Mouse (Mus musculus) CD4-positive naive resting alpha-beta T cell, adult 57 days (primary cell): Measurements from ENCODE around the gene Zcchc10. TPM values are rescaled to one million over a fixed set of nuclear protein-coding genes. Genes with fewer than 3 reads are reported as not detected.

ENCODE experiments used
- total RNA-seq: library from RNA; stranded (reverse); gene quantifications from one replicate; pipeline ENCODE4 v1.2.4, GENCODE M21; 2023

Gene Zcchc10
- 22.1 TPM for total RNA-seq

DNA sequence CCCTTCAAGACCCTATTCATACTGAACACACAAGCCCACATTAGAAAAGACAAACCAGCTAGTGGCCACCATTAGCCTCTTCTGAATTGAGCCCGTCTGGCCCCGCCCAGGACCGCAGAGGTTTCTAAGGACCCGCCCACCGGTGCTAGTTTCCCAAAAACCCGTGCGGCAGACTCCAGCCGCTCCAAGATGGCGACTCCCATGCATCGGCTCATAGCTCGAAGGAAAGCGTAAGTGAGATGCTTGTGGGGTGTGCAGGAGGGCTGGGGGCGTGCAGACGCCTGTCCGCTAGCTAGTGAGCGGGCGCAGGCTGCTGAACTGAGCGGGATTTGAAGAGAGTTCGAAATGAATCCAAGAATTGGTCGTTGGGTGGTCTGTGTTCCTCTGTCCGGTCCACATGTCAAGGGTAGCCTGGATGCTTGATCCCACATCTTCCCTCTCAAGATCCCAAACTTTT, at the start of gene Zcchc10:
Gene Zcchc10 (plus strand): TSS at position 168 of the 457 bp plus-strand sequence.

GRCm38 (mm10) chr11:53300330-53301166, 23.9 kb upstream of the Zcchc10 start, which contains the start of gene Hspa4:
Gene Hspa4 (minus strand): TSS chr11:53300457.

GRCm38 (mm10) chr11:53350291-53351223, 26.1 kb downstream of the Zcchc10 start, which contains the start of gene Aff4:
Gene Aff4 (plus strand): TSS chr11:53350833.

Other genes starting within 250 kb of the Zcchc10 start
- gene Hspa4, start 24.2 kb upstream of the Zcchc10 start, total RNA-seq: 105 TPM
- 258 TPM for gene Aff4, start 26.2 kb downstream of the Zcchc10 start, total RNA-seq
- gene Leap2, start 98.5 kb downstream of the Zcchc10 start, total RNA-seq: not detected
- gene Uqcrq, start 106.2 kb downstream of the Zcchc10 start, total RNA-seq: 142 TPM
- gene Gdf9, start 106.3 kb downstream of the Zcchc10 start, total RNA-seq: not detected
- not detected for gene Gm10447, start 132.4 kb downstream of the Zcchc10 start, total RNA-seq
- not detected for gene Shroom1, start 132.5 kb downstream of the Zcchc10 start, total RNA-seq
- gene Gm9837, start 145.8 kb downstream of the Zcchc10 start, total RNA-seq: not detected
- not detected for gene Gm9945, start 155.5 kb downstream of the Zcchc10 start, total RNA-seq
- gene Sowaha, start 155.6 kb downstream of the Zcchc10 start, total RNA-seq: not detected
- 1.2 TPM for gene Sept8, start 194.6 kb downstream of the Zcchc10 start, total RNA-seq
- 8.2 TPM for gene Kif3a, start 242.7 kb downstream of the Zcchc10 start, total RNA-seq